Mouse (Mus musculus): ENCODE data around the gene Kyat1.
"Not testable (repeated sequence)": the region's sequence is repeated elsewhere in the genome, so short reads cannot be mapped to it uniquely, and the experiment has no call there.

The Kyat1 gene

GRCm38 (mm10) chr2:30212951-30213350, 7.3 kb upstream of the Kyat1 start:
- DNase-seq = peak; percentile 41

- DNase-seq = no peak
These were observed 6.5 kb upstream of the Kyat1 start for GRCm38 (mm10) chr2:30212169-30212545.

- DNase-seq = no peak
These were observed 5.9 kb upstream of the Kyat1 start for GRCm38 (mm10) chr2:30211408-30212168.

GRCm38 (mm10) chr2:30207886-30208285, 2.2 kb upstream of the Kyat1 start:
- DNase-seq = no peak

GRCm38 (mm10) chr2:30207401-30207800, 1.8 kb upstream of the Kyat1 start:
- no peak for DNase-seq

GRCm38 (mm10) chr2:30205255-30205628, 405 bp downstream of the Kyat1 start:
- DNase-seq = peak; percentile 68

- DNase-seq = peak; percentile 51
These were observed 2.2 kb downstream of the Kyat1 start for GRCm38 (mm10) chr2:30203439-30203838.

- DNase-seq = no peak
These were observed 5.2 kb downstream of the Kyat1 start for GRCm38 (mm10) chr2:30200388-30200925.

- peak; percentile 57 for DNase-seq
These were observed 5.7 kb downstream of the Kyat1 start for GRCm38 (mm10) chr2:30199984-30200383.

GRCm38 (mm10) chr2:30198021-30198420, 7.6 kb downstream of the Kyat1 start:
- DNase-seq = no peak

- no peak for DNase-seq
These were observed 11.0 kb downstream of the Kyat1 start for GRCm38 (mm10) chr2:30194656-30195055.

- no peak for DNase-seq
These were observed 13.7 kb downstream of the Kyat1 start for GRCm38 (mm10) chr2:30191790-30192580.

- no peak for DNase-seq
These were observed 20.0 kb downstream of the Kyat1 start for GRCm38 (mm10) chr2:30185681-30186080.

GRCm38 (mm10) chr2:30185276-30185675, 20.4 kb downstream of the Kyat1 start:
- DNase-seq = no peak

GRCm38 (mm10) chr2:30183721-30184120, 21.9 kb downstream of the Kyat1 start:
- no peak for DNase-seq

GRCm38 (mm10) chr2:30182424-30182823, 23.2 kb downstream of the Kyat1 start:
- DNase-seq = no peak

- not testable (repeated sequence) for DNase-seq
These were observed 26.9 kb downstream of the Kyat1 start for GRCm38 (mm10) chr2:30178711-30179110.

GRCm38 (mm10) chr2:30177700-30178675, 27.7 kb downstream of the Kyat1 start, which contains the start of gene Spout1:
Gene Spout1, minus strand, starts transcription at chr2:30178459.
- DNase-seq = peak; percentile 98

GRCm38 (mm10) chr2:30176561-30176960, 29.1 kb downstream of the Kyat1 start:
- DNase-seq = no peak

- DNase-seq = no peak
These were observed 29.8 kb downstream of the Kyat1 start for GRCm38 (mm10) chr2:30175897-30176296.

GRCm38 (mm10) chr2:30173541-30174240, 32.0 kb downstream of the Kyat1 start:
- DNase-seq = no peak

GRCm38 (mm10) chr2:30171997-30172382, 33.7 kb downstream of the Kyat1 start:
- no peak for DNase-seq

Data from lung, postnatal 36 days (tissue).